Mouse (Mus musculus) retina, postnatal 1 day (tissue): ENCODE data around the gene Ush1g.

Experiments used
- DNase-seq: peaks from one replicate; pipeline ENCODE4 v3.0.0-alpha.2; 2012

Gene Ush1g

GRCm38 (mm10) chr11:115321906-115322693 lies at the start of gene Ush1g:
Ush1g (minus strand) TSS chr11:115322041.
- DNase-seq, result peak; percentile 85

GRCm38 (mm10) chr11:115371354-115371753 lies 49.5 kb upstream of the Ush1g start:
- no peak for DNase-seq

- DNase-seq, result no peak
Measured at GRCm38 (mm10) chr11:115370368-115370767, 48.5 kb upstream of the Ush1g start.

- DNase-seq, result peak; percentile 87
Measured at GRCm38 (mm10) chr11:115367395-115367944, 45.6 kb upstream of the Ush1g start, which contains the start of gene Hid1. Hid1 (minus strand) TSS chr11:115367756.

- DNase-seq, result peak; percentile 68
Measured at GRCm38 (mm10) chr11:115366706-115367394, 45.0 kb upstream of the Ush1g start.

- no peak for DNase-seq
Measured at GRCm38 (mm10) chr11:115366039-115366705, 44.3 kb upstream of the Ush1g start.

GRCm38 (mm10) chr11:115364136-115364535 lies 42.3 kb upstream of the Ush1g start:
- no peak for DNase-seq

- no peak for DNase-seq
Measured at GRCm38 (mm10) chr11:115359726-115360125, 37.9 kb upstream of the Ush1g start.

GRCm38 (mm10) chr11:115359293-115359692 lies 37.5 kb upstream of the Ush1g start:
- DNase-seq, result peak; percentile 81

GRCm38 (mm10) chr11:115358468-115358867 lies 36.6 kb upstream of the Ush1g start:
- peak; percentile 87 for DNase-seq

GRCm38 (mm10) chr11:115354183-115354582 lies 32.3 kb upstream of the Ush1g start:
- peak; percentile 86 for DNase-seq

- DNase-seq, result no peak
Measured at GRCm38 (mm10) chr11:115353375-115353774, 31.5 kb upstream of the Ush1g start.

GRCm38 (mm10) chr11:115349976-115350375 lies 28.1 kb upstream of the Ush1g start:
- no peak for DNase-seq

- DNase-seq, result no peak
Measured at GRCm38 (mm10) chr11:115348681-115349248, 26.9 kb upstream of the Ush1g start.

GRCm38 (mm10) chr11:115345515-115345914 lies 23.7 kb upstream of the Ush1g start:
- DNase-seq, result no peak

GRCm38 (mm10) chr11:115344967-115345366 lies 23.1 kb upstream of the Ush1g start:
- no peak for DNase-seq

GRCm38 (mm10) chr11:115341866-115342265 lies 20.0 kb upstream of the Ush1g start:
- DNase-seq, result no peak

GRCm38 (mm10) chr11:115341246-115341645 lies 19.4 kb upstream of the Ush1g start:
- no peak for DNase-seq

GRCm38 (mm10) chr11:115337826-115338225 lies 16.0 kb upstream of the Ush1g start:
- no peak for DNase-seq

- DNase-seq, result no peak
Measured at GRCm38 (mm10) chr11:115337350-115337749, 15.5 kb upstream of the Ush1g start.

GRCm38 (mm10) chr11:115336115-115336514 lies 14.3 kb upstream of the Ush1g start:
- no peak for DNase-seq

- DNase-seq, result no peak
Measured at GRCm38 (mm10) chr11:115335223-115335622, 13.4 kb upstream of the Ush1g start.

GRCm38 (mm10) chr11:115334531-115334930 lies 12.7 kb upstream of the Ush1g start, which contains the start of gene Otop3:
Otop3 (plus strand) TSS chr11:115334731.
- peak; percentile 68 for DNase-seq
